Mouse (Mus musculus): Measurements from ENCODE around the gene Mrpl39.

Gene Mrpl39

GRCm38 (mm10) chr16:84735166-84736105 lies at the start of gene Mrpl39:
Gene Mrpl39, minus strand, starts transcription at chr16:84735742.
- DNase-seq, result peak; percentile 95 to 96

GRCm38 (mm10) chr16:84784966-84785365 lies 49.4 kb upstream of the Mrpl39 start:
- no peak for DNase-seq

DNA sequence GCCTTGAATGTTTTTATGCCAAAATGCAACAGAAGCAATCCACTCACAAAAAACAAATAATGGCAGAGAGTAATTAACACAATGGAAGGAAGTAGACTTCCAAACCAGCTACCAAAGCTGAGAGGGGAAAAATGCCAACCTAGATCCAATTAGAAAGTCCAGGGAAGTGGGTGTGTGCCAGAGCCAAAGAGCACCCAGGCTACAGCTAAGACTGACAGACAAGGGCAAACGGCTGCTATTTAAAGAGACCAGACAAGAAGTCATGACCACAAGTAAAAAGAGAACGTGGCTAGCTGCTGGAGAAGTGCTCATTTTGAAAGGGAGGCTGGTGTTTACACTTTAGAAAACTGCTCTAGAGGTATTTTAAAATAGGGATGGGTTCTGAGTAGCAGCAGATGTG lies 47.7 kb upstream of the Mrpl39 start:
- DNase-seq, result no peak

GRCm38 (mm10) chr16:84779718-84780117 lies 44.2 kb upstream of the Mrpl39 start:
- no peak for DNase-seq

DNA sequence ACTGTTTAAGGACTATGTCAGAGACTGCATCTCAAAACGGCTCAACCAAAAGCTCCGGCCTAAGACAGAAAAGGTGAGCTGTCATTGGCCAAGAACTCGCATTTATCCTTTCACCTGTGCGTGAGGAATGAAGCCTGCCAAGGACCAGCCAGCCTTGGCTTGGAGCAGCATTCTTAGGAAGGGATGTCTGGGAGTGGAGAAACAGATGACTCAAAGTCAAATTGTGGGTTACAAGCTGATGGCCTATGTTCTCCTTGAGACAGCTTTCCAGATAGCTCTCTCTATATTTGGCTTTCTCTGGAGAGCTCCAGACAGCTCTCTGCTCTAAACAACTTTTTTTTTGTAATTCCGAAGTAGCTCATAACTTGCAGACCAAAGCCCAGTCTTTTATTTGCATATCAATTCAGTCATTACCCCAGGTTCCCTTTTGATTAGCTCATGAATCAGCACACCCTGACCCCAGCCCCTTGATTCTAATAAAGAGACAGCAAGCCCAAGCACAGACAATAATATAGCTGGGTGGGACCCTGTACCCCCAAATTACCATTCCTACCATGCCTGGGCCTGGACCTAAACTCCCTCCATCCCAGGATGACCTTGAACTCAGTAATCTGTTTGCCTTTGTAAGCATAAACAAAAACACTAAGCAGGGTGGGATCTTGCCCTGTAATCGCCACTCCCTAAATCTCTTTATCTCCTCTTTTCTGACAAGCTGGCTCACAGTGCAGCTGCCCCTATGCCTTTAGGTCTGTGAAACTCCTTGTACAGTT lies 43.5 kb upstream of the Mrpl39 start:
- no peak for DNase-seq

- DNase-seq, result no peak
These were observed 42.9 kb upstream of the Mrpl39 start for GRCm38 (mm10) chr16:84778431-84778830.

- DNase-seq, result no peak
These were observed 40.7 kb upstream of the Mrpl39 start for GRCm38 (mm10) chr16:84776089-84776784.

- DNase-seq, result no peak
These were observed 39.8 kb upstream of the Mrpl39 start for GRCm38 (mm10) chr16:84775356-84775755.

- peak in 1 of 2 experiments; percentile 17 for DNase-seq
These were observed 39.3 kb upstream of the Mrpl39 start for GRCm38 (mm10) chr16:84774761-84775231.

DNA sequence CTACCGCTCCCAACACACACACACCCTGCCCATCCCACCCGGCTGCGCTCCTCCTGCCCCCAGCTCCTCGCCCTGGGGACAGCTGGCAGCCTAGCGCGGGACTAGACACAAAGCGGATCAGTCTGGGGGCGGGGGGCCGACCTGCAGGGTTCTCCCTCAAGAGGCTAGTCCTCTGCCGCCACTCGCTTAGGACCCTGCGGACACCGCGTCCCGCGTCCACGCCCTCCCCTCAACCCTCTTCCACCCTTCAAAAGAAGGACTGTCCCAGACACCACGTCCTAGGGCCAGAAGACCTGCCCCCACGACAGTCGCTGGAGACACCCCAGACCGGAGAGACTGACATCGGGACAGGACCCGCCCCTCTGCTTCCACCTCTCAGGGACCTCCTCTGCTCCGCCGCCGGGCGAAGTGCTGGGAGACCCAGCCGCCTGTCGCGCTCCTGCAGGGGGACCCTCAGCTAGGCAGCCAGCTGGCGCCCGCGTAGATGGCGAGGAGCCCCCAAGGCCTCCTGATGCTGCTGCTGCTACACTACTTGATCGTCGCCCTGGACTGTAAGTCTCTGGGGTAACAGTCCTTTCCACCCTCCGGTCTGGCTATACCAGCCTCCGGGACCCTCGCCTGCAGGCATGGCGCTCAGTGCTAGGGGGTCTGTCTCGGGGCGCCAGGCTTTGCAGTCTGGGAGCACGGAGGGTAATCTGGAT lies 38.6 kb upstream of the Mrpl39 start, which contains the start of gene Jam2:
TSS of gene Jam2 (plus strand) at position 121 of the 701 bp plus-strand sequence.
- DNase-seq, result peak; percentile 66 to 67

DNA sequence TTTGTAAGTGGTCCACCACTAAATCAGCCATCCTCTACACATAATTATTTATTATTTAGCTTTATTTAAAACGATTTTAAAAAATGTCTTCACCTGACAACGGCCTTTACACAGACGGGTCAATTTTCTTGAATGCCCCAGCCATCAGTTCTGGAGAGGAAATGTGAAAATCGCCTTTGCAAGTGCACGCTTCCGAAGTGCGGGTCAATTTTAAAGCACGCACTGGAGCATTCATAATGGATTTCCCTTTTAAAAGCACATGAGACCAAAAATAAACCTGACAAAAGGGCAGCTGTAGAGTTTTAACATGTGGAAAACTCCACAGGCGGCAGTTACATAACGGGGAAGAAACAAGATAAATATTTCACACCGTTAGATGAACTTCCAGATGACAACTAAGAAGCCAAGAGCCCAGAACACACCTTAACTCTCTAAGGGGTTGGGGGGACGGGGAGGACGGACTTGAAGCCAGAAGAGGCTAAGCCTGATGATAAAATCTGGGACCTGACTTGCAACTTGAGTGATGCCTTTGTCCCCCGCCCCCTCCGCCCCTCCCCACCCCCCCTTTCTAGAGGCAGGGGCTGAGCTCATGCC lies 37.8 kb upstream of the Mrpl39 start:
- DNase-seq, result no peak

DNA sequence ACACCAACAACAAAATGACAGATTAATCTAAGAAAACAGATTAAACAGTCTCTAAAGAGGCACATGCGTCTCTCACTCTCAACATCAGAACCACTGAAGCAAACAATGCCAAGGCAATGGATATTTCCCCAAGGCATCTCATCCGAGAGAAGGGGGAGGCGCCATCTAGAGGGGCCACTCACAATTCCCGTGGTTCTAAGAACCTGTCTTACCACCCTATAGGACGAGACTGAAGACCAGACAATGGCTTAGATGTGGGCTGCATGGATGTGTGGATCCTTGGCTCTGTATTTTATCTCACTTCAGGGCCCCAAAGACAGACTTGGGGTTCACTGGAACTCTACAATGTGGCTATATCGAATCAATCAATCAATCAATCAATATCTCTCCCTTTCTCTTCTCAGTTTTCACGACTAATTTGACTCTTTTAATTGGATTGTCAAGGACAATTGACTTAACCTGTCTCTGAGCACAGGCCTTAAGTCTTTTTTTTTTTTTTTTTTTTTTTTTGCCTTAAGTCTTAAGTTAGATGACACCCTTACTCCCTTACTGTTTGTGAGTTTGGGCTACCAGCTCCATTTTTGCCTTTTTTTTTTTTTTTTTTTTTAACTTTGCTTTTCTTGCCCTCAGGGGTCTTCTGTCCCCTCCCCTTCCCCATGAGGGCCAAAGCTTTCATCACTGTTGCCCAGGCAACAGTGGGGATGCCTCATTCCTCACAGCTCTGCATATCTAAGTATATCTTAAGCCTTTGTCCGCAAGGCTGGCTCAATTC lies 37.1 kb upstream of the Mrpl39 start:
- no peak for DNase-seq

DNA sequence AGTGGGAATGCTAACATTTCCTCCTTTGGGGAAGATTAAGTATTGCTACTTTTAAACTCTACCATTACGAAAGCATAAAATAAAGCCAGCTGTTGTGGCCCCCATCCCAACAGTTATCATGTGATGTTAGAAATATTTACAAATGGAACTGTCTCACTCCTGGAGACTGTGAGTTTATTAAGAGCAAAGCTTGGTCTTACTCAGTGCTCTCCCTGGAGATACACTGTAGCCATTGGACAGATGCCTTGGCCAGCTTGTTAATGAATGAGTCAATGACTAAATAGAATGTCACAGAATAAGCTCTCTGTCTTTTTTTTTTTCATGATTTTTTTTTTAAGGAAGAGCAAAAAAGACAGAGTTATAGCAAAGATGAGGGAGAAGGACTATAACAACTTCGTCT lies 35.9 kb upstream of the Mrpl39 start:
- DNase-seq, result peak in 1 of 2 experiments; percentile 20

- no peak for DNase-seq
These were observed 35.3 kb upstream of the Mrpl39 start for GRCm38 (mm10) chr16:84770891-84771290.

- no peak for DNase-seq
These were observed 34.3 kb upstream of the Mrpl39 start for GRCm38 (mm10) chr16:84769619-84770464.

DNA sequence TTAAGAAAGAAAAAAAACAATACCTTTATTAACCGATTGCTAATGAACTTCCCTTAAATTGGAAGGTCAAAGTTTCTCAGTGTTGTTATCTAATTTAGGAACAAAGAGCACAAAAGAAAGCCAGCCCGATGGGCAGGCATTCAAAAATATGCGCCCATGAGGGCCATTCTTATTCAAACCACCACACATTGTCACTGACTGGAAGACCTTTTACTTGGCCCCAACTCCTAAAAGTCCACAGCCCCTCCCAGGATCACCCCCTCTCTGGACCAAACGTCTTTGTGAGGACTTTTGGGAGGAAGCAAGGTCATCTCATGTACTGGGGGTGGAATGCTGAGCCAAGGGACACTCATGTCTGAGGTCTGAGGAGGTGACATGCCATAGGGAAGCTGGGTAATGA lies 33.6 kb upstream of the Mrpl39 start:
- no peak for DNase-seq

GRCm38 (mm10) chr16:84767956-84768355 lies 32.4 kb upstream of the Mrpl39 start:
- DNase-seq, result no peak

DNA sequence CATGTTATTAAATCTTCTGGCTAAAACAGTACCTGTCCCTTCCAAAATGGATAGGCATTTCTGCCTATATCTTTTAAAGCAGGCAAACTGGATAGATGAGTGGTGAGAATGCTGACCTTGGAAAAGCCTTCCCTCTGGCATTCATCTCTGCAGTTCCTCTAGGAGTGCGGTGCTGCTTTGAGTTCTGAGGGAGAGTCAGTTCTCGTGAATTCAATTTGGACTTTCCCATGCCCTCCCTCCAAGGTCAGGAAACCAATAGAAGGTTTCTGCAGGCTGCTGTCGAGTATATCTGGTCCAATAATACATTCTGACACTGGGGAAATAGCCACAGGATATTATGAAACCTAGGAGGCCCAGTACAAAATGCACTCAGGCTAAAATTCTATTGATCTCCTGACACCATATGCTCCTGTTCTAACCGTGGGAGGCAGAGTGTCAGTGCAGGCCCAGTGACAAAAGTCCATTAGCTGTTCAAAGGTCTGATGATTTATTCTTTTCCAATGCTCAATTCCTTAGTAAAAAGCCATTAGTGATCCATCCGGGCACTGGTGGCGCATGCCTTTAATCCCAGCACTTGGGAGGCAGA lies 10.3 kb upstream of the Mrpl39 start:
- no peak for DNase-seq

DNA sequence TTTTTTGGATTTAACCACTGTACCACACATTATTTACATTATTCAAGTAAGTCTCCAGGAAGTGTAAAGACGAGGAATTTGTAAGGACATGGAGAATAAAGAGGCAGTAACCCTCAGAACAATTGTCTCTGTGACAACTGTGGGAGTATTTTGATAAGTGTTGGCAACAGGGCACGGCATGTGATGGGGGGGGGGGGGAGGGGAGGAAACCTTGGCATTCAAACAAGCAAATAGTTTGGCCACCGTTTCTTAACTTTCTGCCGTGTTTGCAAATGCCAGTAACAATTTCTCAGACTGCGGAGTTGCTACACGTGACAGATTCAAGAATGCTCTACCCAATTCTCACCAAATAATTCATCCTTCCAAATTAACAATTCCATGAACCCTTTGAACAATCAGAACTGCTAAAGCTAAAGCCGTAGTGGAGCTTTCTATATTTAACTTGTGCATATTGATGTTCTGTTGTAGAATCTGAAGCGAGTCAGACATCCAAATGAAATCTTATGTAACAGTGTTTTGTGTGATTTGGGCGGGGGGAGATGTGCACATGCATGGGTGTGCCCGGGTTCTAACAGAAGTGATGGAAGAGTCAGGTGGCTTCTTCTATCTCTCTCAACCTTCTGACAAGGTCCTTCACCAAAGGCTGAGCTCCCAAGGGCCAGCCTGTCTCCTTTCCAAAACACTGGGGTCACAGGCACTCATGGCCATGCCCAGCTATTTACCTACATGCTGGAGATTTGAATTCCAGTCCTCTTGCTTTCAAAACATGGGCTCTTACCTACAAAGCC lies 9.4 kb upstream of the Mrpl39 start:
- DNase-seq, result peak in 1 of 2 experiments; percentile 10
